Mouse (Mus musculus) heart, adult 2 months (tissue): ENCODE data around the gene Foxj1. TPM values are rescaled to one million over a fixed set of nuclear protein-coding genes. Genes with fewer than 3 reads are reported as not detected.

ENCODE experiments used
- DNase-seq, 2 experiments: peaks; one replicate each; pipeline ENCODE4 v3.0.0; 2021
- H3K27ac ChIP-seq: fragments of 200-600 bp; 2 replicates; pipeline ENCODE4 v1.8.1; 2022
- H3K27me3 ChIP-seq: fragments of 200-500 bp; 2 replicates; pipeline ENCODE4 v1.6.1; 2012; ENCODE audit warnings: mild to moderate bottlenecking, low read length, inconsistent platforms, mixed read lengths; ENCODE audit not compliant: control insufficient read depth, insufficient read depth
- H3K36me3 ChIP-seq: fragments of 200-500 bp; 2 replicates; pipeline ENCODE4 v1.6.1; 2012; ENCODE audit warnings: low read length, inconsistent platforms; ENCODE audit not compliant: control insufficient read depth, insufficient read depth
- H3K4me1 ChIP-seq: fragments of 200-500 bp; 2 replicates; pipeline ENCODE4 v1.6.1; 2011; ENCODE audit warnings: low read length; ENCODE audit not compliant: control insufficient read depth, insufficient read depth
- H3K4me3 ChIP-seq: fragments of 200-600 bp; 2 replicates; pipeline ENCODE4 v1.8.1; 2022
- H3K79me2 ChIP-seq: fragments of 200-500 bp; replicated peaks from 2 replicates; pipeline ENCODE4 v1.6.1; 2012; ENCODE audit warnings: mild to moderate bottlenecking, inconsistent platforms, low read length, moderate library complexity, mixed read lengths; ENCODE audit not compliant: control insufficient read depth, insufficient read depth
- H3K9ac ChIP-seq: fragments of 200-500 bp; 2 replicates; pipeline ENCODE4 v1.6.1; 2012; ENCODE audit warnings: low read depth, mild to moderate bottlenecking, control low read depth, inconsistent platforms, low read length, mixed read lengths
- CTCF ChIP-seq: fragments of 200-600 bp; IDR thresholded peaks from 2 replicates; pipeline ENCODE4 v1.8.1; 2022; ENCODE audit warnings: antibody characterized with exemption, mild to moderate bottlenecking, moderate library complexity
- EP300 ChIP-seq: fragments of 200-500 bp; IDR thresholded peaks from 2 replicates; pipeline ENCODE4 v1.6.1; 2011; ENCODE audit warnings: low read depth, low read length, control low read depth; ENCODE audit not compliant: insufficient read depth
- POLR2A ChIP-seq: fragments of 200-500 bp; IDR thresholded peaks from 2 replicates; pipeline ENCODE4 v1.6.1; 2011; ENCODE audit warnings: mild to moderate bottlenecking, low read depth, low read length, control low read depth; ENCODE audit not compliant: insufficient read depth
- WGBS: fragments of 180-500 bp; shearing (Covaris S2); methylation state at CpG from one replicate; pipeline ENCODE4 v1.1.7; 2018; 5-methylcytosine and 5-hydroxymethylcytosine counted together
- intact Hi-C: fragments of 180-260 bp; cut with DNase I; formaldehyde crosslinking; loops from one replicate; pipeline ENCODE4 v1.15.1; 2025
- polyA plus RNA-seq: library from polyadenylated mRNA; depleted of rRNA; stranded (reverse); fragments of >200 nt; gene quantifications from 2 replicates; pipeline ENCODE4 v1.2.3, GENCODE M21; 2012
- total RNA-seq, 2 experiments: library from RNA; stranded (reverse); gene quantifications; 2 replicates each; pipeline ENCODE4 v1.2.3; 2021

Gene Foxj1
- total and polyA plus RNA-seq, 3 experiments = 5.1 TPM; not detected in 2

DNA sequence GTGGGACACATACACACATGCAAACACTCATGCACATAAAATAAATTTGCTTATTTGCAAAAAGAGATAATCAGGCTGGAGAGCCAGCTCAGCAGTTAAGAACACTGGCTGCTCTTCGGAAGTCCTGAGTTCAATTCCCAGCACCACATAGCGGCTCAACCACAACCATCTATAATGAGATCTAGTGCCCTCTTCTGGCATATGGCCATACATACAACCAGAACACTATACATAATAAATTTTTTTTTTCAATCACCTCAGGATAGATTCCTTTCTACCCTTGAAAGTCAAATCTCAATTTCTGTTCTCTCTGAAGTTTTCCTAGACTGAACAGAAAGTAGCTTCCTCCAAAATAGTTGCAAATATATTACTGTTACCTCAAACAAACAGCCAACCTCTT, 29.8 kb downstream of the Foxj1 start:
- Histone ChIP-seq H3K4me3 (no peak overlapping the region; the same call in 1 of the 2 replicates), H3K79me2 (no peaks in the 10 kb centered on the region), H3K36me3 (no peaks in the 10 kb centered on the region), H3K4me1 (no peaks in the 10 kb centered on the region; the same call in 1 of the 2 replicates), H3K27me3 (no peaks in the 10 kb centered on the region), H3K9ac (no peak overlapping the region), H3K27ac (no peak overlapping the region)
- no peak for TF ChIP-seq POLR2A
- TF ChIP-seq CTCF = no peak
- no peak for TF ChIP-seq EP300
- intact Hi-C loops = no loop called here
- WGBS = 96% methylated on average over 2 of the region's 2 CpGs
- DNase-seq = no peak

DNA sequence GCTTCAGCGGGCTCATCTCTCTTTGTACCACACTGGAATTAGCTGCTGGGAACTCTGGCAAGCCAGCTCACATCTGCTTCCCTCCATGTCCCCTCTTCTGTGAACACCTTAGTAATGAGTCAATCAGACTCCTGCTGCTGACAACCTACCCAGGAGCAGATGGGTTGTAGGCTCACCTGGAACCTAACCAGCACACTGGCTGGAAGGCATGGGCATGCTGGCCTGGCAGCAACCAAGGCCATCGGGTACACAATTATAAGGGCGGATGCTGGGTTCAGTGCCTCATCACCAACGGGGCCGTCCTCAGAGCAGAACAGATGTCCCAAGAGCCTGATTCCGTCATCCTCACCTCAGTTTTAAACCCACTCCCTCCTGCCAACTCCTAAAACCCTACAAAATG, 36.6 kb downstream of the Foxj1 start:
- H3K27ac ChIP-seq = no peak overlapping the region
- H3K27me3 ChIP-seq = no peaks in the 10 kb centered on the region
- intact Hi-C loops = no loop called here
- no peak overlapping the region for H3K4me3 ChIP-seq
- H3K79me2 ChIP-seq = no peaks in the 10 kb centered on the region
- no peaks in the 10 kb centered on the region for H3K4me1 ChIP-seq
- TF ChIP-seq CTCF = no peak
- no peak for TF ChIP-seq POLR2A
- TF ChIP-seq EP300 = no peak
- no peaks in the 10 kb centered on the region for H3K36me3 ChIP-seq
- H3K9ac ChIP-seq = no peak overlapping the region
- WGBS = 94% methylated on average over 6 of the region's 6 CpGs
- DNase-seq = no peak

DNA sequence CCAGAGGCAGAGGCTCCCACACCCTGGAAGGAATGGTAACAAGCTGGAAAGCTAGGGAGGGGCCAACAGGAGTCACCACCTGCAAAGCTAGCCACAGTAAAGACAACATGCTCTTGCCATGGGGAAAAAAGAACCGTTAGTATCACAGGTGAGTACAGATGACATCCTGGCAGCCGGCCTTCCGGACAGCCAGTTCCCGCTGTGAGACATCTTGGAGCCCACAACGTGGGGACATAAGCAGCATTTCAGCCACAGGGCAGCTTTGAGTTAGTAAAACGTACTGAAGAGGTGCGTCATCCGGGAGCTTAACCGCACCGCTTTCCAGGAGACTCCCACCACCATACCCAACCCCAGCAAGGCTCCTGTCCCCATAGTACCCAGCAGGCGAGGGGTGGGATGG, 37.0 kb downstream of the Foxj1 start:
- 92% methylated on average over 11 of the region's 11 CpGs for WGBS
- Histone ChIP-seq H3K36me3 (no peaks in the 10 kb centered on the region), H3K4me3 (no peak overlapping the region), H3K4me1 (no peaks in the 10 kb centered on the region), H3K27ac (no peak overlapping the region), H3K9ac (no peak overlapping the region), H3K27me3 (no peaks in the 10 kb centered on the region), H3K79me2 (no peaks in the 10 kb centered on the region)
- DNase-seq = no peak
- TF ChIP-seq EP300 = no peak
- no peak for TF ChIP-seq POLR2A
- no peak for TF ChIP-seq CTCF
- intact Hi-C loops = no loop called here

DNA sequence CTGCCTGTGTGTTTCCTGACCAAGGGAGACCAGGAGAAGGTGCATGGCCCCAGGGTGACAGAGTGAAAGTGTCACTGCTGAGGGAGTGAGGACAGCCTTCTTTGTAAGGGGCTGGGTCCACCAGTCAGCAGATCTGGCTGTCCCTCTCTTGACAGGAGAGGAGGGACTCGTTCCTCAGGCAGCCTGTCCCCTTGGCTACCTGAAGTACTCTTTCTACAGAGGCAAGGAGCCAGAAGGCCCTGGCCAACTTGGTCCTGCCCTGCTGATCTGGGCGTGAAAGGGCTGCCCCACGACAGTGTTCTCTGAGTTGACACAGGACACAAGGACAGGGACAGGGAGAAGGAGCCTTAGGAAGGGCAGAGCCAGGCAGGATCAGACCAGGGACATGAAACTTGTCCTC, 38.2 kb downstream of the Foxj1 start:
- H3K27ac ChIP-seq = no peak overlapping the region
- intact Hi-C loops = no loop called here
- no peaks in the 10 kb centered on the region for H3K79me2 ChIP-seq
- H3K36me3 ChIP-seq = no peaks in the 10 kb centered on the region
- no peak for DNase-seq
- H3K4me3 ChIP-seq = no peak overlapping the region
- H3K27me3 ChIP-seq = no peaks in the 10 kb centered on the region
- no peak overlapping the region for H3K9ac ChIP-seq
- H3K4me1 ChIP-seq = no peaks in the 10 kb centered on the region
- no peak for TF ChIP-seq CTCF
- TF ChIP-seq POLR2A = no peak
- TF ChIP-seq EP300 = no peak
- 72% methylated on average over 3 of the region's 3 CpGs for WGBS

DNA sequence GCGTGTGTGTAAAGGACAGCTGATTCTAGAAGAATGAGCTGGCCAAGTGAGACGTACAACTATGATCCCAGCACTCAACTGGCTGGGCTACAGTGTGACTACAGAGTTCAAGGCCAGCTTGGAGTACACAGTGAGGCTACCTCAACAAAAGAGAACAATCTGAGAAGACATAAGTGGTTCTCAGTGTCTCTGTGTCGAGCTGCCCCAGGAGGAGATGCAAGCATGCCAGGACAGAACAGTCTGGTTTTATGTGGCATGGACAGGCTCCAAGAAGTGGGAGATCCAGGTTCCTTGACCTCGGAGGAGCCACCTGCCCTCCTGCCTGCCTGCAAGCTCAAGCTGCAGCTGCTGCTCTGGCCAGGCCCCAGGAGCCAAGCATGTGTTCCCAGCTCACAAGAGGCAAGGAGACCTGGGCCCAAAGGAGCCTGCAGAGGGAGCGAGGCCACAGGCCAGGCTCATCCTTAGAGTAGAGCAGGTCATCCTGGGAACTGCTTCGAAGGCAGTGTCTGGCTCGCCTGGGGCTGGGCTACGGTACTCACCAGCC, 38.9 kb downstream of the Foxj1 start:
- H3K36me3 ChIP-seq = no peaks in the 10 kb centered on the region
- intact Hi-C loops = no loop called here
- DNase-seq = no peak
- no peak overlapping the region for H3K9ac ChIP-seq
- 88% methylated on average over 8 of the region's 8 CpGs for WGBS
- no peaks in the 10 kb centered on the region for H3K27me3 ChIP-seq
- TF ChIP-seq POLR2A (no peak), CTCF (no peak), EP300 (no peak)
- H3K4me3 ChIP-seq = no peak overlapping the region
- H3K4me1 ChIP-seq = no peaks in the 10 kb centered on the region
- no peaks in the 10 kb centered on the region for H3K79me2 ChIP-seq
- H3K27ac ChIP-seq = no peak overlapping the region

DNA sequence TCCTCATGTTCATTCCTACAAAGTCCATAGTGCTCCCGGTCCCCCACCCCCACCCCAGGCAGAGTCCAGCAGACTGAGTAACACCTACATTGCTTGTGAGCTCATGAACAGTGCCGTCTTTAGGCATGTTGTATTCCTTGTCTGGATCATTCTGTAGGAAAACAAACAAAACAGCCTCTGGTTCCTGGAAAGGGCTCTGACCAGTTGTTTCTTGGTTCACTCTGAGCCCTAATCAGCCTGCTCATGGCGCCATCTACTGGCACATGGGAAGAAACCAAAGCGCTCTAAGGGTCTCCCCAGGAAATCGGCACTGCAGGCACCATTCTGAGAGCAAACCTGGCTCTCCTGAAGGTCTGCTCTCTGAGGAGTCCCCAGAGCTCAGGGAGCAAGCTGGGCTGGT, 40.9 kb downstream of the Foxj1 start:
- WGBS = 35% methylated on average over 5 of the region's 5 CpGs
- intact Hi-C loops = loop anchor here (1.0 kb wide), 1 partner anchor 68 kb away; no protein-coding TSS in a partner anchor
- peak in 1 of 2 experiments; percentile 32 for DNase-seq

More for the DNA sequence above, 40.9 kb downstream of the Foxj1 start:
- Histone ChIP-seq H3K79me2 (no peaks in the 10 kb centered on the region), H3K4me3 (no peak overlapping the region), H3K4me1 (no peaks in the 10 kb centered on the region), H3K36me3 (no peaks in the 10 kb centered on the region), H3K27me3 (no peaks in the 10 kb centered on the region), H3K27ac (no peak overlapping the region), H3K9ac (no peak overlapping the region)
- no peak for TF ChIP-seq POLR2A
- peak; percentile 79 for TF ChIP-seq CTCF
